Mouse (Mus musculus) lung, adult 2 months (tissue): ENCODE data around the gene Pja2.

Experiments
- CTCF ChIP-seq: fragments of 200-500 bp; IDR thresholded peaks from 2 replicates; pipeline ENCODE4 v1.5.1; 2011; ENCODE audit warnings: mild to moderate bottlenecking, low read length, control low read depth; ENCODE audit not compliant: insufficient read depth
- POLR2A ChIP-seq: fragments of 200-500 bp; IDR thresholded peaks from 2 replicates; pipeline ENCODE4 v1.6.1; 2011; ENCODE audit warnings: low read depth, mild to moderate bottlenecking, control low read depth, low read length, borderline replicate concordance; ENCODE audit errors: extremely low read depth

DNA sequence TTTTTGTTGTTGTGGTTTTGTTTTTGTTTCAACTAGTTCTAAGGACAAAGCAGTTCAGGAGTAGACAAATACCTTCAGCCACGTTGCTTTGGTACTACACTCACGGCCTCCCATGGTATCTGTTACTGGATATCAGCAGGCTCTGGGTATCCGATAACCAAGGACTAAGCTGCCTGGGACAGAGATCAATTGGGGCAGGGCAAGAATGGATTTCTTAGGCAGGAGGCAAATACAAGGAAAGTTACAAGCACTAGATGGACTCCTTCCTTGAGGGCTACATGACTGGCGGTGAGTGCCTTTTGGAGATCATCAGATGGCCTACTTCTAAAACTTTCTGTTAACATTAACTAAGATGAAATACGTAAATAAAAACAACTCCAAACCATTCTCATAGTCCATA is 55.0 kb downstream of the Pja2 start:
- no peak for TF ChIP-seq CTCF
- no peak for TF ChIP-seq POLR2A
